In the genomic region with DNA sequence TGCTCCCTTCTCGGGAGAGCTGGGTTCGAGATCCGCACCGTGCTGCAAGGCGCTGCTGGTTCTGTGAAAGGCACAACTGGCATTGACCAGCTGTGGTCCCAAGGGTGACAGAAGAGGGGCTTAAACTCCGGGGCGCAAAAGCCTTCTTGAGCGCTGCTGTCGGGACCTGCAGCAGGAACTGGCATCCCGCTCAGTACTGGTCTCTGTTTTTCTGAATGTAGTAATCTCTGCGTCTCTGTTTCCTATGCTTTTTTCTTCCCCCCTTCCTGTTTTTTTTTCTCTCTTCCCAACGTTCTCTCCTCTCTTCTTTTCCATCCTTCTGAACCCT, we compare ENCODE assay signal across 12 mouse cellular contexts. TPM values are rescaled to one million over a fixed set of nuclear protein-coding genes. Genes with fewer than 3 reads are reported as not detected.
DNase-seq lines count a peak whose midpoint lies in the region; ATAC-seq and TF ChIP-seq lines count a peak whose summit lies in the region.
"Had no signal": no experiment of that assay in that cellular context is flagged by ENCODE, and none has a peak within 500 bp of the region (broad histone marks: within the 10 kb centered on the region; RNA-seq: fewer than 3 reads in every experiment).

No protein-coding gene starts in this region.

- 6% methylated on average over 12 of the region's 12 CpGs for WGBS in heart, embryonic 14.5 days
- 2% methylated on average over 12 of the region's 12 CpGs for WGBS in forebrain, embryonic 12.5 days
- 4% methylated on average over 12 of the region's 12 CpGs for WGBS in limb, embryonic 13.5 days

- no peaks in the 10 kb centered on the region for H3K9me3 ChIP-seq in heart, embryonic 14.5 days (ENCODE audit: control insufficient read depth, low read length)
- H3K9me3 ChIP-seq in E14TG2a.4 (ENCODE audit: low read length), result peaks cover 18% of the 10 kb centered on the region
- no peaks in the 10 kb centered on the region for H3K9me3 ChIP-seq in forebrain, embryonic 12.5 days
- H3K9me3 ChIP-seq in limb, embryonic 13.5 days, result no peaks in the 10 kb centered on the region

- peak overlapping the region; percentile 29 to 40 for H3K4me3 ChIP-seq in heart, embryonic 14.5 days (ENCODE audit: control insufficient read depth in 1 of 2, insufficient read depth in 1 of 2, low read depth in 1 of 2, low read length in 2 of 2)
- peak overlapping the region; percentile 72 for H3K4me3 ChIP-seq in E14TG2a.4 (replicated peaks; ENCODE audit: low read length)
- H3K4me3 ChIP-seq in forebrain, embryonic 12.5 days (replicated peaks), result peak overlapping the region; percentile 45
- peak overlapping the region; percentile 42 for H3K4me3 ChIP-seq in limb, embryonic 13.5 days
- H3K4me3 ChIP-seq: erythroblast, embryonic 14.5 days; myocyte had no signal

- DNase-seq in heart, adult 9 months (ENCODE audit: low spot score in 2 of 2), result no peak
- no peak for DNase-seq in cerebellum, adult 11-12 months
- DNase-seq in cerebellum, postnatal 25 days, result no peak
- DNase-seq: adrenal gland, postnatal 14 days; thymus, postnatal 4 days had no signal

- H3K9ac ChIP-seq in heart, embryonic 14.5 days (ENCODE audit: low read length), result no peak overlapping the region
- H3K9ac ChIP-seq in forebrain, embryonic 12.5 days, result peak overlapping the region; percentile 60
- H3K9ac ChIP-seq in limb, embryonic 13.5 days, result peak overlapping the region; percentile 60

- peak overlapping the region; percentile 72 for H3K4me2 ChIP-seq in heart, embryonic 14.5 days (ENCODE audit: low read length)
- H3K4me2 ChIP-seq in forebrain, embryonic 12.5 days, result peak overlapping the region; percentile 79
- peak overlapping the region; percentile 70 for H3K4me2 ChIP-seq in limb, embryonic 13.5 days (replicated peaks)

- no peak for TF ChIP-seq CTCF in E14TG2a.4 (conservative IDR thresholded peaks at IDR 0.05; ENCODE audit: low read length)

- peaks cover 29% of the 10 kb centered on the region for H3K27me3 ChIP-seq in heart, embryonic 14.5 days (ENCODE audit: control insufficient read depth, insufficient read depth, low read length)
- peaks cover 44% of the 10 kb centered on the region for H3K27me3 ChIP-seq in E14TG2a.4 (ENCODE audit: insufficient read depth, low read length)
- H3K27me3 ChIP-seq in forebrain, embryonic 12.5 days, result peaks cover 35% of the 10 kb centered on the region
- H3K27me3 ChIP-seq in limb, embryonic 13.5 days, result peaks cover 62% of the 10 kb centered on the region

- no peak for ATAC-seq in heart, embryonic 14.5 days (ENCODE audit: insufficient number of reproducible peaks, insufficient read depth, low FRiP score, low read depth)
- ATAC-seq in forebrain, embryonic 12.5 days (ENCODE audit: low FRiP score), result peak; percentile 39; the same call in 1 of the 2 replicates
- no peak for ATAC-seq in limb, embryonic 13.5 days (ENCODE audit: low FRiP score, low read depth)
- ATAC-seq in cerebellum, adult (ENCODE audit: insufficient number of reproducible peaks, low FRiP score, low TSS enrichment), result no peak

- 0 out of 4 replicates have a peak, but pooled peaks cover 0 to 3% of the 10 kb centered on the region in 2 experiments for H3K4me1 ChIP-seq in heart, embryonic 14.5 days (ENCODE audit: control insufficient read depth in 2 of 2, insufficient read depth in 2 of 2, low read length in 2 of 2)
- peaks cover 5% of the 10 kb centered on the region for H3K4me1 ChIP-seq in E14TG2a.4 (replicated peaks; ENCODE audit: low read depth, low read length)
- H3K4me1 ChIP-seq in forebrain, embryonic 12.5 days, result peaks cover 11% of the 10 kb centered on the region; the same call in 1 of the 2 replicates
- H3K4me1 ChIP-seq in limb, embryonic 13.5 days, result peaks cover 10% of the 10 kb centered on the region; the same call in 1 of the 2 replicates

- no peaks in the 10 kb centered on the region for H3K36me3 ChIP-seq in heart, embryonic 14.5 days (ENCODE audit: control insufficient read depth, insufficient read depth, low read length)
- no peaks in the 10 kb centered on the region for H3K36me3 ChIP-seq in E14TG2a.4 (ENCODE audit: insufficient read depth, low read length)
- H3K36me3 ChIP-seq in forebrain, embryonic 12.5 days (replicated peaks), result no peaks in the 10 kb centered on the region
- no peaks in the 10 kb centered on the region for H3K36me3 ChIP-seq in limb, embryonic 13.5 days

- no peak overlapping the region for H3K27ac ChIP-seq in heart, embryonic 14.5 days (replicated peaks in 1 of 2; ENCODE audit: control insufficient read depth in 1 of 2, insufficient read depth in 1 of 2, low read depth in 2 of 2, low read length in 2 of 2)
- no peak overlapping the region for H3K27ac ChIP-seq in forebrain, embryonic 12.5 days
- H3K27ac ChIP-seq in limb, embryonic 13.5 days, result no peak overlapping the region

RNA-seq across cellular contexts. Expression of gene Opcml, which starts 1.0 kb away (rescaled TPM):
- polyA plus RNA-seq in heart, embryonic 14.5 days (2014; fragmentation: Nextera tagmentation; extraction: Ambion mirVana), result 1.6 and 2.5 TPM in 2 replicates
- polyA plus RNA-seq in forebrain, embryonic 12.5 days (2016; fragmentation: Nextera tagmentation; extraction: Ambion mirVana), result 4.6 and 6.2 TPM in 2 replicates
- 4.1 and 4.9 TPM in 2 replicates for polyA plus RNA-seq in limb, embryonic 13.5 days (2015; fragmentation: Nextera tagmentation; extraction: Ambion mirVana)
- polyA plus RNA-seq: myocyte had no signal
